Mouse (Mus musculus) lung, adult 2 months (tissue): ENCODE measurements around the gene Atp6v0d1.

Experiments
- CTCF ChIP-seq: fragments of 200-500 bp; IDR thresholded peaks from 2 replicates; pipeline ENCODE4 v1.5.1; 2011; ENCODE audit warnings: mild to moderate bottlenecking, low read length, control low read depth; ENCODE audit not compliant: insufficient read depth
- POLR2A ChIP-seq: fragments of 200-500 bp; IDR thresholded peaks from 2 replicates; pipeline ENCODE4 v1.6.1; 2011; ENCODE audit warnings: low read depth, mild to moderate bottlenecking, control low read depth, low read length, borderline replicate concordance; ENCODE audit errors: extremely low read depth

DNA sequence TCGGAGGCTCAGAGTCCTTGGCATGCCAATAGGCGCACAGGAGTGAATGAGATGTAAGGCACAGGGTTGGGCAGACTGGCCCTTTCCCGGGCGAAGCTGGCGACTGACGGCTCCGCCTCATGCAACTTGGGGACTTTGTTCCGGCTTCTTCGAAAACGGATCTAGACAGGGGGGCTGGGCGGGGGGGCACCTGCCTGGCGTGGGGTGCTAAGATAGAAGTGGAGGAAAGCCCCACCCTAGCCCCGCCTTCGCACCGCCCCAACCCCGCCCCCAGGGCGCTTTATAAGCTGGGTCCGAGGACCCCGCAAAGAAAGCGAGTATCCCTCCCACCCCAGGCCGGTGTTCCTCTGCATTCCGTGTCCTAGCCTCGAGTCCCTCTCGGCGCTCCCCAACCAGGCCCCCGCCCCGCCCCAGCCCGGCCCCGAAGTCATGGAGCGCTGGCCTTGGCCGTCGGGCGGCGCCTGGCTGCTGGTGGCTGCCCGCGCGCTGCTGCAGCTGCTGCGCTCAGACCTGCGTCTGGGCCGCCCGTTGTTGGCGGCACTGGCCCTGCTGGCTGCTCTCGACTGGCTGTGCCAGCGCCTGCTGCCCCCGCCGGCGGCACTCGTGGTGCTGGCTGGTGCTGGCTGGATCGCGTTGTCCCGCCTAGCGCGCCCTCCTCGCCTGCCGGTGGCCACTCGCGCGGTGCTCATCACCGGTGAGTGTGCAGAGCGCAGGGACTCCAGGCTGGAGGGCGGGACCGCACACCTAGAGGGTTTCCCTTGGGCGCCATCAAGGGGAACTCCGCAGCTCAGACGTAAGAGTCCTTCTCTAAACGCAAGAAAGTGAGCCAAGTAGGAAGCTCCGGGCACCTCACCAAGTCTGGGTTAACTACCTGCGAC is 47.2 kb downstream of the Atp6v0d1 start, which contains the start of gene Hsd11b2:
- no peak for TF ChIP-seq CTCF
- no peak for TF ChIP-seq POLR2A
